Mouse (Mus musculus) limb, embryonic 11.5 days (tissue): ENCODE measurements around the gene Apba1. TPM values are rescaled to one million over a fixed set of nuclear protein-coding genes. Genes with fewer than 3 reads are reported as not detected.

Experiments
- ATAC-seq: fragments of 200-750 bp; cut with Nextera tagmentation; 2 replicates; pipeline ENCODE4 v1.8.0; 2017; ENCODE audit warnings: low read depth; ENCODE audit not compliant: insufficient number of reproducible peaks, low FRiP score, low TSS enrichment
- DNase-seq: peaks from one replicate; pipeline ENCODE4 v3.0.0-alpha.2; 2015; ENCODE audit warnings: low spot score
- H3K27ac ChIP-seq: fragments of 300-500 bp; sonication (generic); replicated peaks from 2 replicates; pipeline ENCODE4 v1.5.1; 2014; ENCODE audit warnings: low read depth, mild to moderate bottlenecking, low read length
- H3K27me3 ChIP-seq: fragments of 300-500 bp; sonication (generic); 2 replicates; pipeline ENCODE4 v1.6.1; 2014; ENCODE audit warnings: mild to moderate bottlenecking, low read length, mixed read lengths; ENCODE audit not compliant: control insufficient read depth, insufficient read depth
- H3K36me3 ChIP-seq: fragments of 300-500 bp; sonication (generic); 2 replicates; pipeline ENCODE4 v1.6.1; 2014; ENCODE audit warnings: mild to moderate bottlenecking, low read length, moderate library complexity, mixed read lengths; ENCODE audit not compliant: control insufficient read depth, insufficient read depth
- H3K4me1 ChIP-seq: fragments of 300-500 bp; sonication (generic); 2 replicates; pipeline ENCODE4 v1.6.1; 2014; ENCODE audit warnings: low read length, mixed read lengths; ENCODE audit not compliant: control insufficient read depth, insufficient read depth
- H3K4me2 ChIP-seq: fragments of 300-500 bp; sonication (generic); 2 replicates; pipeline ENCODE4 v1.6.1; 2014; ENCODE audit warnings: low read depth, mild to moderate bottlenecking, moderate library complexity; ENCODE audit not compliant: severe bottlenecking
- H3K4me3 ChIP-seq: fragments of 300-500 bp; sonication (generic); 2 replicates; pipeline ENCODE4 v1.5.1; 2014; ENCODE audit warnings: low read depth, low read length
- H3K9ac ChIP-seq: fragments of 300-500 bp; sonication (generic); 2 replicates; pipeline ENCODE4 v1.6.1; 2014; ENCODE audit warnings: mild to moderate bottlenecking, low read length
- H3K9me3 ChIP-seq: fragments of 300-500 bp; sonication (generic); 2 replicates; pipeline ENCODE4 v1.6.1; 2016; ENCODE audit warnings: low read length; ENCODE audit not compliant: control insufficient read depth
- WGBS: fragments of 180-500 bp; shearing (Covaris S2); extraction: QIAGEN DNeasy Blood & Tissue Kit; methylation state at CpG from one replicate; pipeline ENCODE4 v1.1.7; 2014; 5-methylcytosine and 5-hydroxymethylcytosine counted together
- polyA plus RNA-seq: library from polyadenylated mRNA; unstranded; fragments of >200 nt; fragmentation: Nextera tagmentation; extraction: Ambion mirVana; gene quantifications from 2 replicates; pipeline ENCODE4 v1.2.1, GENCODE M21; 2014

Apba1 gene
- polyA plus RNA-seq, 1 experiment from 2014 or later: 0.13 TPM

- no peak for ATAC-seq
- Histone ChIP-seq H3K9ac (no peak overlapping the region), H3K27me3 (no peaks in the 10 kb centered on the region), H3K36me3 (no peaks in the 10 kb centered on the region), H3K9me3 (no peaks in the 10 kb centered on the region), H3K4me1 (no peaks in the 10 kb centered on the region), H3K27ac (no peak overlapping the region), H3K4me3 (no peak overlapping the region), H3K4me2 (no peak overlapping the region)
- 98% methylated on average over 5 of the region's 5 CpGs for WGBS
- no peak for DNase-seq
Observed at GRCm38 (mm10) chr19:23930826-23931225, 172.1 kb downstream of the Apba1 start.

GRCm38 (mm10) chr19:23941422-23941949, 182.8 kb downstream of the Apba1 start:
- DNase-seq (no peak), ATAC-seq (no peak)
- Histone ChIP-seq H3K27ac (no peak overlapping the region), H3K4me2 (no peak overlapping the region), H3K9ac (no peak overlapping the region), H3K4me3 (no peak overlapping the region), H3K9me3 (no peaks in the 10 kb centered on the region), H3K27me3 (no peaks in the 10 kb centered on the region), H3K36me3 (no peaks in the 10 kb centered on the region), H3K4me1 (no peaks in the 10 kb centered on the region)
- WGBS: 78% methylated on average over 12 of the region's 12 CpGs

- H3K4me1 ChIP-seq: no peaks in the 10 kb centered on the region
- no peak for ATAC-seq
- WGBS: 87% methylated on average over 7 of the region's 7 CpGs
Observed at GRCm38 (mm10) chr19:23942886-23943285, 184.2 kb downstream of the Apba1 start.

GRCm38 (mm10) chr19:23946026-23946685, 187.5 kb downstream of the Apba1 start:
- Histone ChIP-seq H3K27me3 (no peaks in the 10 kb centered on the region), H3K4me1 (no peaks in the 10 kb centered on the region), H3K36me3 (no peaks in the 10 kb centered on the region), H3K9ac (no peak overlapping the region), H3K4me3 (no peak overlapping the region), H3K4me2 (no peak overlapping the region), H3K9me3 (no peaks in the 10 kb centered on the region), H3K27ac (no peak overlapping the region)
- no peak for DNase-seq
- WGBS: 91% methylated on average over 6 of the region's 6 CpGs
- no peak for ATAC-seq

More at GRCm38 (mm10) chr19:23942886-23943285, 184.2 kb downstream of the Apba1 start:
- Histone ChIP-seq H3K9ac (no peak overlapping the region), H3K4me3 (no peak overlapping the region), H3K9me3 (no peaks in the 10 kb centered on the region), H3K4me2 (no peak overlapping the region), H3K27ac (no peak overlapping the region), H3K27me3 (no peaks in the 10 kb centered on the region), H3K36me3 (no peaks in the 10 kb centered on the region)
- DNase-seq: no peak

- Histone ChIP-seq H3K27me3 (no peaks in the 10 kb centered on the region), H3K4me3 (no peak overlapping the region), H3K9ac (no peak overlapping the region), H3K9me3 (no peaks in the 10 kb centered on the region), H3K4me1 (no peaks in the 10 kb centered on the region), H3K4me2 (no peak overlapping the region), H3K27ac (no peak overlapping the region), H3K36me3 (no peaks in the 10 kb centered on the region)
- no peak for DNase-seq
- WGBS: 76% methylated on average over 4 of the region's 4 CpGs
- no peak for ATAC-seq
Observed at GRCm38 (mm10) chr19:23946751-23947150, 188.1 kb downstream of the Apba1 start.

- DNase-seq (no peak), ATAC-seq (no peak)
- no peak overlapping the region for H3K4me3 ChIP-seq
- H3K4me1 ChIP-seq: no peaks in the 10 kb centered on the region
- no peaks in the 10 kb centered on the region for H3K9me3 ChIP-seq
- H3K4me2 ChIP-seq: no peak overlapping the region
- no peaks in the 10 kb centered on the region for H3K27me3 ChIP-seq
- no peaks in the 10 kb centered on the region for H3K36me3 ChIP-seq
- no peak overlapping the region for H3K27ac ChIP-seq
- H3K9ac ChIP-seq: no peak overlapping the region
- 69% methylated on average over 4 of the region's 4 CpGs for WGBS
Observed at GRCm38 (mm10) chr19:23947871-23948270, 189.2 kb downstream of the Apba1 start.

- no peak overlapping the region for H3K9ac ChIP-seq
- 52% methylated on average over 12 of the region's 12 CpGs for WGBS
- no peaks in the 10 kb centered on the region for H3K36me3 ChIP-seq
- H3K4me3 ChIP-seq: no peak overlapping the region
- no peaks in the 10 kb centered on the region for H3K4me1 ChIP-seq
- H3K27me3 ChIP-seq: no peaks in the 10 kb centered on the region
- H3K4me2 ChIP-seq: no peak overlapping the region
- DNase-seq (no peak), ATAC-seq (no peak)
- no peaks in the 10 kb centered on the region for H3K9me3 ChIP-seq
- no peak overlapping the region for H3K27ac ChIP-seq
Observed at GRCm38 (mm10) chr19:23948301-23949000, 189.8 kb downstream of the Apba1 start.

- Histone ChIP-seq H3K4me3 (no peak overlapping the region), H3K27me3 (no peaks in the 10 kb centered on the region), H3K4me1 (no peaks in the 10 kb centered on the region), H3K4me2 (no peak overlapping the region), H3K9me3 (no peaks in the 10 kb centered on the region), H3K27ac (no peak overlapping the region), H3K9ac (no peak overlapping the region), H3K36me3 (no peaks in the 10 kb centered on the region)
- 87% methylated on average over 8 of the region's 8 CpGs for WGBS
- DNase-seq: no peak
- ATAC-seq: no peak
Observed at GRCm38 (mm10) chr19:23955461-23955860, 196.8 kb downstream of the Apba1 start.
